Mouse (Mus musculus): ENCODE measurements around the gene Mecr. TPM values are rescaled to one million over a fixed set of nuclear protein-coding genes. Genes with fewer than 3 reads are reported as not detected.

The Mecr gene
- polyA plus RNA-seq, 1 experiment from 2014 or later: 38.3 TPM

GRCm38 (mm10) chr4:131875242-131875641, 32.0 kb downstream of the Mecr start:
- H3K4me2 ChIP-seq (ENCODE audit: low read length): peak overlapping the region; percentile 84
- no peaks in the 10 kb centered on the region for H3K36me3 ChIP-seq (ENCODE audit: control insufficient read depth, insufficient read depth)
- ATAC-seq: no peak
- peak overlapping the region; percentile 100; the same call in 1 of the 2 replicates for H3K9ac ChIP-seq (replicated peaks; ENCODE audit: low read depth, low read length)
- peaks cover 39% of the 10 kb centered on the region for H3K4me1 ChIP-seq (replicated peaks; ENCODE audit: control insufficient read depth, insufficient read depth, low read length)
- WGBS: 28% methylated on average over 3 of the region's 3 CpGs
- H3K9me3 ChIP-seq (ENCODE audit: control insufficient read depth, low read length): no peaks in the 10 kb centered on the region
- H3K27me3 ChIP-seq (replicated peaks; ENCODE audit: control insufficient read depth, insufficient read depth, low read length): no peaks in the 10 kb centered on the region
- peak overlapping the region; percentile 100 for H3K4me3 ChIP-seq (replicated peaks; ENCODE audit: low read length)
- H3K27ac ChIP-seq (ENCODE audit: low read length): no peak overlapping the region

GRCm38 (mm10) chr4:131876836-131877235, 33.6 kb downstream of the Mecr start:
- H3K4me1 ChIP-seq (replicated peaks; ENCODE audit: control insufficient read depth, insufficient read depth, low read length): peaks cover 45% of the 10 kb centered on the region
- ATAC-seq: no peak
- 0 out of 2 replicates have a peak overlapping the region, but pooled peaks have one; percentile 14 for H3K4me2 ChIP-seq (ENCODE audit: low read length)
- no peak overlapping the region for H3K27ac ChIP-seq (ENCODE audit: low read length)
- H3K9me3 ChIP-seq (ENCODE audit: control insufficient read depth, low read length): no peaks in the 10 kb centered on the region
- H3K36me3 ChIP-seq (ENCODE audit: control insufficient read depth, insufficient read depth): no peaks in the 10 kb centered on the region
- 54% methylated on average over 2 of the region's 2 CpGs for WGBS
- no peaks in the 10 kb centered on the region for H3K27me3 ChIP-seq (replicated peaks; ENCODE audit: control insufficient read depth, insufficient read depth, low read length)
- H3K4me3 ChIP-seq (replicated peaks; ENCODE audit: low read length): no peak overlapping the region
- H3K9ac ChIP-seq (replicated peaks; ENCODE audit: low read depth, low read length): no peak overlapping the region

- Histone ChIP-seq H3K9me3 (ENCODE audit: control insufficient read depth, low read length) (no peaks in the 10 kb centered on the region), H3K4me3 (replicated peaks; ENCODE audit: low read length) (no peak overlapping the region), H3K27me3 (replicated peaks; ENCODE audit: control insufficient read depth, insufficient read depth, low read length) (no peaks in the 10 kb centered on the region), H3K9ac (replicated peaks; ENCODE audit: low read depth, low read length) (no peak overlapping the region), H3K27ac (ENCODE audit: low read length) (no peak overlapping the region), H3K36me3 (ENCODE audit: control insufficient read depth, insufficient read depth) (no peaks in the 10 kb centered on the region), H3K4me2 (ENCODE audit: low read length) (no peak overlapping the region), H3K4me1 (replicated peaks; ENCODE audit: control insufficient read depth, insufficient read depth, low read length) (peaks cover 49% of the 10 kb centered on the region)
- 73% methylated on average over 1 of the region's 1 CpGs for WGBS
- ATAC-seq: no peak
Measured at GRCm38 (mm10) chr4:131879692-131880091, 36.4 kb downstream of the Mecr start.

- 91% methylated on average over 7 of the region's 7 CpGs for WGBS
- H3K9me3 ChIP-seq (ENCODE audit: control insufficient read depth, low read length): no peaks in the 10 kb centered on the region
- H3K4me3 ChIP-seq (replicated peaks; ENCODE audit: low read length): no peak overlapping the region
- no peaks in the 10 kb centered on the region for H3K27me3 ChIP-seq (replicated peaks; ENCODE audit: control insufficient read depth, insufficient read depth, low read length)
- H3K27ac ChIP-seq (ENCODE audit: low read length): no peak overlapping the region
- H3K36me3 ChIP-seq (ENCODE audit: control insufficient read depth, insufficient read depth): no peaks in the 10 kb centered on the region
- no peak overlapping the region for H3K4me2 ChIP-seq (ENCODE audit: low read length)
- no peak overlapping the region for H3K9ac ChIP-seq (replicated peaks; ENCODE audit: low read depth, low read length)
- ATAC-seq: no peak
- H3K4me1 ChIP-seq (replicated peaks; ENCODE audit: control insufficient read depth, insufficient read depth, low read length): peaks cover 38% of the 10 kb centered on the region
Measured at GRCm38 (mm10) chr4:131881306-131881705, 38.0 kb downstream of the Mecr start.

GRCm38 (mm10) chr4:131883571-131883970, 40.3 kb downstream of the Mecr start:
- ATAC-seq: no peak
- Histone ChIP-seq H3K9ac (replicated peaks; ENCODE audit: low read depth, low read length) (no peak overlapping the region), H3K27ac (ENCODE audit: low read length) (no peak overlapping the region), H3K27me3 (replicated peaks; ENCODE audit: control insufficient read depth, insufficient read depth, low read length) (no peaks in the 10 kb centered on the region), H3K4me3 (replicated peaks; ENCODE audit: low read length) (no peak overlapping the region), H3K4me2 (ENCODE audit: low read length) (no peak overlapping the region), H3K4me1 (replicated peaks; ENCODE audit: control insufficient read depth, insufficient read depth, low read length) (peaks cover 27% of the 10 kb centered on the region), H3K36me3 (ENCODE audit: control insufficient read depth, insufficient read depth) (no peaks in the 10 kb centered on the region), H3K9me3 (ENCODE audit: control insufficient read depth, low read length) (no peaks in the 10 kb centered on the region)
- WGBS: 68% methylated on average over 6 of the region's 6 CpGs

- Histone ChIP-seq H3K9me3 (ENCODE audit: control insufficient read depth, low read length) (no peaks in the 10 kb centered on the region), H3K9ac (replicated peaks; ENCODE audit: low read depth, low read length) (no peak overlapping the region), H3K36me3 (ENCODE audit: control insufficient read depth, insufficient read depth) (no peaks in the 10 kb centered on the region), H3K4me1 (replicated peaks; ENCODE audit: control insufficient read depth, insufficient read depth, low read length) (peaks cover 26% of the 10 kb centered on the region), H3K27ac (ENCODE audit: low read length) (no peak overlapping the region), H3K4me3 (replicated peaks; ENCODE audit: low read length) (no peak overlapping the region), H3K4me2 (ENCODE audit: low read length) (no peak overlapping the region), H3K27me3 (replicated peaks; ENCODE audit: control insufficient read depth, insufficient read depth, low read length) (no peaks in the 10 kb centered on the region)
- WGBS: 74% methylated on average over 6 of the region's 6 CpGs
- no peak for ATAC-seq
Measured at GRCm38 (mm10) chr4:131885376-131885775, 42.1 kb downstream of the Mecr start.

- Histone ChIP-seq H3K27me3 (replicated peaks; ENCODE audit: control insufficient read depth, insufficient read depth, low read length) (no peaks in the 10 kb centered on the region), H3K9me3 (ENCODE audit: control insufficient read depth, low read length) (no peaks in the 10 kb centered on the region), H3K27ac (ENCODE audit: low read length) (no peak overlapping the region), H3K9ac (replicated peaks; ENCODE audit: low read depth, low read length) (no peak overlapping the region), H3K4me2 (ENCODE audit: low read length) (no peak overlapping the region), H3K4me3 (replicated peaks; ENCODE audit: low read length) (no peak overlapping the region), H3K4me1 (replicated peaks; ENCODE audit: control insufficient read depth, insufficient read depth, low read length) (peaks cover 14% of the 10 kb centered on the region), H3K36me3 (ENCODE audit: control insufficient read depth, insufficient read depth) (peaks cover 16% of the 10 kb centered on the region)
- WGBS: 93% methylated on average over 1 of the region's 1 CpGs
- ATAC-seq: no peak
Measured at GRCm38 (mm10) chr4:131888564-131888963, 45.3 kb downstream of the Mecr start.

- H3K4me3 ChIP-seq (replicated peaks; ENCODE audit: low read length): no peak overlapping the region
- H3K4me1 ChIP-seq (replicated peaks; ENCODE audit: control insufficient read depth, insufficient read depth, low read length): peaks cover 2% of the 10 kb centered on the region; the same call in 1 of the 2 replicates
- H3K27ac ChIP-seq (ENCODE audit: low read length): no peak overlapping the region
- 86% methylated on average over 3 of the region's 3 CpGs for WGBS
- no peak for ATAC-seq
- H3K9ac ChIP-seq (replicated peaks; ENCODE audit: low read depth, low read length): no peak overlapping the region
- H3K27me3 ChIP-seq (replicated peaks; ENCODE audit: control insufficient read depth, insufficient read depth, low read length): no peaks in the 10 kb centered on the region
- H3K36me3 ChIP-seq (ENCODE audit: control insufficient read depth, insufficient read depth): peaks cover 23% of the 10 kb centered on the region
- no peaks in the 10 kb centered on the region for H3K9me3 ChIP-seq (ENCODE audit: control insufficient read depth, low read length)
- no peak overlapping the region for H3K4me2 ChIP-seq (ENCODE audit: low read length)
Measured at GRCm38 (mm10) chr4:131890692-131891091, 47.4 kb downstream of the Mecr start.

GRCm38 (mm10) chr4:131897109-131897508, 53.8 kb downstream of the Mecr start:
- no peak overlapping the region for H3K9ac ChIP-seq (replicated peaks; ENCODE audit: low read depth, low read length)
- WGBS: 94% methylated on average over 5 of the region's 5 CpGs

GRCm38 (mm10) chr4:131897787-131898186, 54.5 kb downstream of the Mecr start:
- 96% methylated on average over 8 of the region's 8 CpGs for WGBS
- no peak for ATAC-seq
- no peak overlapping the region for H3K4me3 ChIP-seq (replicated peaks; ENCODE audit: low read length)
- no peak overlapping the region for H3K27ac ChIP-seq (ENCODE audit: low read length)
- H3K9ac ChIP-seq (replicated peaks; ENCODE audit: low read depth, low read length): no peak overlapping the region
- H3K4me2 ChIP-seq (ENCODE audit: low read length): no peak overlapping the region
- H3K27me3 ChIP-seq (replicated peaks; ENCODE audit: control insufficient read depth, insufficient read depth, low read length): no peaks in the 10 kb centered on the region
- no peaks in the 10 kb centered on the region for H3K9me3 ChIP-seq (ENCODE audit: control insufficient read depth, low read length)
- H3K4me1 ChIP-seq (replicated peaks; ENCODE audit: control insufficient read depth, insufficient read depth, low read length): no peaks in the 10 kb centered on the region
- H3K36me3 ChIP-seq (ENCODE audit: control insufficient read depth, insufficient read depth): peaks cover 55% of the 10 kb centered on the region

More at GRCm38 (mm10) chr4:131897109-131897508, 53.8 kb downstream of the Mecr start:
- Histone ChIP-seq H3K27ac (ENCODE audit: low read length) (no peak overlapping the region), H3K4me1 (replicated peaks; ENCODE audit: control insufficient read depth, insufficient read depth, low read length) (no peaks in the 10 kb centered on the region), H3K27me3 (replicated peaks; ENCODE audit: control insufficient read depth, insufficient read depth, low read length) (no peaks in the 10 kb centered on the region), H3K4me3 (replicated peaks; ENCODE audit: low read length) (no peak overlapping the region), H3K9me3 (ENCODE audit: control insufficient read depth, low read length) (no peaks in the 10 kb centered on the region), H3K4me2 (ENCODE audit: low read length) (no peak overlapping the region), H3K36me3 (ENCODE audit: control insufficient read depth, insufficient read depth) (peaks cover 56% of the 10 kb centered on the region)
- no peak for ATAC-seq
